Mouse (Mus musculus): ENCODE measurements at regions not wholly inside any gene's neighbourhood (a gene's known extent, or its start where the extent isn't known, plus 50 kb on each side); places are given as distances from the start of the nearest gene placed in this dataset.

- no peak overlapping the region for H3K9ac ChIP-seq
- WGBS: 52% methylated on average over 11 of the region's 11 CpGs
- no peaks in the 10 kb centered on the region for H3K9me3 ChIP-seq
- ATAC-seq (ENCODE audit: low FRiP score): no peak; the same call in 1 of the 2 replicates
- H3K27me3 ChIP-seq: peaks cover 60% of the 10 kb centered on the region
- H3K4me3 ChIP-seq (replicated peaks): no peak overlapping the region
- H3K27ac ChIP-seq: no peak overlapping the region
- H3K4me1 ChIP-seq: peaks cover 18% of the 10 kb centered on the region
- H3K36me3 ChIP-seq (replicated peaks): no peaks in the 10 kb centered on the region
- no peak overlapping the region for H3K4me2 ChIP-seq
Observed at GRCm38 (mm10) chr8:116241146-116241986, 263.4 kb upstream of the Dynlrb2 start.

- 92% methylated on average over 1 of the region's 1 CpGs for WGBS
- H3K27ac ChIP-seq: no peak overlapping the region
- ATAC-seq (ENCODE audit: low FRiP score): no peak
- no peaks in the 10 kb centered on the region for H3K9me3 ChIP-seq
- H3K4me3 ChIP-seq (replicated peaks): no peak overlapping the region
- H3K36me3 ChIP-seq (replicated peaks): no peaks in the 10 kb centered on the region
- peaks cover 77% of the 10 kb centered on the region for H3K27me3 ChIP-seq
- no peak overlapping the region for H3K9ac ChIP-seq
- peaks cover 17% of the 10 kb centered on the region for H3K4me1 ChIP-seq
- no peak overlapping the region for H3K4me2 ChIP-seq
Observed at GRCm38 (mm10) chr8:116238670-116239069, 266.1 kb upstream of the Dynlrb2 start.

GRCm38 (mm10) chr8:116237561-116238100 lies 267.1 kb upstream of the Dynlrb2 start:
- Histone ChIP-seq H3K4me3 (replicated peaks) (no peak overlapping the region), H3K27ac (no peak overlapping the region), H3K36me3 (replicated peaks) (no peaks in the 10 kb centered on the region), H3K9me3 (no peaks in the 10 kb centered on the region), H3K4me2 (no peak overlapping the region), H3K9ac (no peak overlapping the region), H3K4me1 (peaks cover 11% of the 10 kb centered on the region; the same call in 1 of the 2 replicates), H3K27me3 (peaks cover 78% of the 10 kb centered on the region)
- 90% methylated on average over 3 of the region's 3 CpGs for WGBS
- no peak for ATAC-seq (ENCODE audit: low FRiP score)

GRCm38 (mm10) chr8:116229654-116230136 lies 275.1 kb upstream of the Dynlrb2 start:
- Histone ChIP-seq H3K27ac (0 out of 2 replicates have a peak overlapping the region, but pooled peaks have one; percentile 53), H3K4me1 (peaks cover 13% of the 10 kb centered on the region), H3K4me2 (peak overlapping the region; percentile 11; the same call in 1 of the 2 replicates), H3K9ac (no peak overlapping the region), H3K4me3 (replicated peaks) (no peak overlapping the region), H3K27me3 (peaks cover 45% of the 10 kb centered on the region), H3K36me3 (replicated peaks) (no peaks in the 10 kb centered on the region), H3K9me3 (no peaks in the 10 kb centered on the region)
- 6% methylated on average over 5 of the region's 5 CpGs for WGBS
- peak; percentile 70 for ATAC-seq (ENCODE audit: low FRiP score)

GRCm38 (mm10) chr8:116227003-116227402 lies 277.8 kb upstream of the Dynlrb2 start:
- H3K9ac ChIP-seq: no peak overlapping the region
- no peak overlapping the region for H3K4me2 ChIP-seq
- H3K27me3 ChIP-seq: peaks cover 22% of the 10 kb centered on the region
- 72% methylated on average over 11 of the region's 11 CpGs for WGBS
- no peaks in the 10 kb centered on the region for H3K9me3 ChIP-seq
- peak; percentile 33; the same call in 1 of the 2 replicates for ATAC-seq (ENCODE audit: low FRiP score)
- no peaks in the 10 kb centered on the region for H3K36me3 ChIP-seq (replicated peaks)
- H3K4me1 ChIP-seq: peaks cover 13% of the 10 kb centered on the region
- H3K4me3 ChIP-seq (replicated peaks): no peak overlapping the region
- H3K27ac ChIP-seq: no peak overlapping the region

GRCm38 (mm10) chr8:116223235-116223634 lies 281.5 kb upstream of the Dynlrb2 start:
- H3K4me2 ChIP-seq: no peak overlapping the region
- peaks cover 6% of the 10 kb centered on the region; the same call in 1 of the 2 replicates for H3K27me3 ChIP-seq
- H3K36me3 ChIP-seq (replicated peaks): no peaks in the 10 kb centered on the region
- H3K9me3 ChIP-seq: no peaks in the 10 kb centered on the region
- no peak for ATAC-seq (ENCODE audit: low FRiP score)
- H3K27ac ChIP-seq: no peak overlapping the region
- H3K4me1 ChIP-seq: no peaks in the 10 kb centered on the region
- H3K4me3 ChIP-seq (replicated peaks): no peak overlapping the region
- no peak overlapping the region for H3K9ac ChIP-seq
- WGBS: 98% methylated on average over 2 of the region's 2 CpGs

GRCm38 (mm10) chr8:116215909-116216308 lies 288.9 kb upstream of the Dynlrb2 start:
- 82% methylated on average over 5 of the region's 5 CpGs for WGBS
- ATAC-seq (ENCODE audit: low FRiP score): no peak
- Histone ChIP-seq H3K4me2 (no peak overlapping the region), H3K27me3 (no peaks in the 10 kb centered on the region), H3K4me3 (replicated peaks) (no peak overlapping the region), H3K4me1 (no peaks in the 10 kb centered on the region), H3K36me3 (replicated peaks) (no peaks in the 10 kb centered on the region), H3K9me3 (no peaks in the 10 kb centered on the region), H3K9ac (no peak overlapping the region), H3K27ac (no peak overlapping the region)

- no peaks in the 10 kb centered on the region for H3K9me3 ChIP-seq
Observed at GRCm38 (mm10) chr8:116215286-116215860, 289.4 kb upstream of the Dynlrb2 start.

GRCm38 (mm10) chr8:116203631-116204030 lies 301.1 kb upstream of the Dynlrb2 start:
- peak; percentile 84 for ATAC-seq (ENCODE audit: low FRiP score)
- H3K4me3 ChIP-seq (replicated peaks): no peak overlapping the region
- peaks cover 33% of the 10 kb centered on the region; the same call in 1 of the 2 replicates for H3K27me3 ChIP-seq
- no peaks in the 10 kb centered on the region for H3K36me3 ChIP-seq (replicated peaks)
- H3K9ac ChIP-seq: no peak overlapping the region
- 7% methylated on average over 2 of the region's 2 CpGs for WGBS
- peaks cover 13% of the 10 kb centered on the region for H3K9me3 ChIP-seq
- peak overlapping the region; percentile 59 for H3K27ac ChIP-seq
- peaks cover 14% of the 10 kb centered on the region for H3K4me1 ChIP-seq
- no peak overlapping the region for H3K4me2 ChIP-seq

More at GRCm38 (mm10) chr8:116215286-116215860, 289.4 kb upstream of the Dynlrb2 start:
- Histone ChIP-seq H3K27me3 (peaks cover under 1% of the 10 kb centered on the region; the same call in 1 of the 2 replicates), H3K9ac (no peak overlapping the region), H3K4me3 (replicated peaks) (no peak overlapping the region), H3K4me1 (no peaks in the 10 kb centered on the region), H3K27ac (no peak overlapping the region), H3K4me2 (no peak overlapping the region), H3K36me3 (replicated peaks) (no peaks in the 10 kb centered on the region)
- 81% methylated on average over 5 of the region's 5 CpGs for WGBS
- no peak for ATAC-seq (ENCODE audit: low FRiP score)

- Histone ChIP-seq H3K27ac (peak overlapping the region; percentile 21; the same call in 1 of the 2 replicates), H3K4me2 (no peak overlapping the region), H3K4me3 (replicated peaks) (no peak overlapping the region), H3K9me3 (0 out of 2 replicates have a peak, but pooled peaks cover under 1% of the 10 kb centered on the region), H3K9ac (no peak overlapping the region), H3K27me3 (peaks cover 26% of the 10 kb centered on the region; the same call in 1 of the 2 replicates), H3K4me1 (peaks cover 14% of the 10 kb centered on the region), H3K36me3 (replicated peaks) (no peaks in the 10 kb centered on the region)
- WGBS: 78% methylated on average over 11 of the region's 11 CpGs
- no peak for ATAC-seq (ENCODE audit: low FRiP score)
Observed at GRCm38 (mm10) chr8:116200459-116200999, 304.2 kb upstream of the Dynlrb2 start.

- 92% methylated on average over 9 of the region's 9 CpGs for WGBS
- no peaks in the 10 kb centered on the region for H3K9me3 ChIP-seq
- no peak overlapping the region for H3K9ac ChIP-seq
- no peak for ATAC-seq (ENCODE audit: low FRiP score)
- H3K27me3 ChIP-seq: peaks cover 15% of the 10 kb centered on the region; the same call in 1 of the 2 replicates
- H3K27ac ChIP-seq: no peak overlapping the region
- no peak overlapping the region for H3K4me3 ChIP-seq (replicated peaks)
- no peaks in the 10 kb centered on the region for H3K36me3 ChIP-seq (replicated peaks)
- no peak overlapping the region for H3K4me2 ChIP-seq
- H3K4me1 ChIP-seq: peaks cover 5% of the 10 kb centered on the region
Observed at GRCm38 (mm10) chr8:116196623-116197184, 308.1 kb upstream of the Dynlrb2 start.

- H3K27ac ChIP-seq: no peak overlapping the region
- no peaks in the 10 kb centered on the region for H3K36me3 ChIP-seq (replicated peaks)
- H3K9me3 ChIP-seq: no peaks in the 10 kb centered on the region
- 18% methylated on average over 3 of the region's 3 CpGs for WGBS
- no peak overlapping the region for H3K4me2 ChIP-seq
- H3K4me1 ChIP-seq: peaks cover 5% of the 10 kb centered on the region
- no peak for ATAC-seq (ENCODE audit: low FRiP score)
- no peak overlapping the region for H3K9ac ChIP-seq
- no peaks in the 10 kb centered on the region for H3K27me3 ChIP-seq
- H3K4me3 ChIP-seq (replicated peaks): no peak overlapping the region
Observed at GRCm38 (mm10) chr8:116192096-116192495, 312.7 kb upstream of the Dynlrb2 start.
